In genomic region chr16:24964311-24964710, GRCm38 (mm10) we compare ENCODE assay signal across 34 mouse cellular contexts.
DNase-seq lines count a peak whose midpoint lies in the region; ATAC-seq lines count a peak whose summit lies in the region.
"Had no signal": no experiment of that assay in that cellular context is flagged by ENCODE, and none has a peak within 500 bp of the region (broad histone marks: within the 10 kb centered on the region; RNA-seq: fewer than 3 reads in every experiment).

No protein-coding gene starts in this region.

- intact Hi-C loops in left cerebral cortex, postnatal 25 days (cut with DNase I) = loop anchor here (5.0 kb wide), 1 partner anchor 348 kb away; no protein-coding TSS in a partner anchor

- H3K9ac ChIP-seq in heart, embryonic 12.5 days = no peak overlapping the region
- H3K9ac ChIP-seq: embryonic facial prominence, embryonic 12.5 days; heart, embryonic 13.5 days; intestine, embryonic 15.5 days; limb, embryonic 13.5 days; liver, embryonic 12.5 days; liver, postnatal 0 days; neural tube, embryonic 15.5 days; stomach, embryonic 15.5 days had no signal

- H3K4me3 ChIP-seq in heart, embryonic 12.5 days = no peak overlapping the region
- H3K4me3 ChIP-seq: embryonic facial prominence, embryonic 12.5 days; heart, embryonic 13.5 days; hindbrain, embryonic 10.5 days; intestine, embryonic 15.5 days; left cerebral cortex, adult 2 months; limb, embryonic 13.5 days; liver, embryonic 12.5 days; neural tube, embryonic 15.5 days; stomach, embryonic 15.5 days had no signal

- H3K27me3 ChIP-seq in heart, embryonic 12.5 days (replicated peaks) = no peaks in the 10 kb centered on the region
- H3K27me3 ChIP-seq: embryonic facial prominence, embryonic 12.5 days; heart, embryonic 13.5 days; intestine, embryonic 15.5 days; limb, embryonic 13.5 days; liver, embryonic 12.5 days; neural tube, embryonic 15.5 days; stomach, embryonic 15.5 days had no signal

- 85% methylated on average over 1 of the region's 1 CpGs for WGBS in heart, embryonic 12.5 days

- H3K4me2 ChIP-seq in heart, embryonic 12.5 days = no peak overlapping the region
- H3K4me2 ChIP-seq: embryonic facial prominence, embryonic 12.5 days; heart, embryonic 13.5 days; intestine, embryonic 15.5 days; limb, embryonic 13.5 days; liver, embryonic 12.5 days; neural tube, embryonic 15.5 days; stomach, embryonic 15.5 days had no signal

- H3K9me3 ChIP-seq in heart, embryonic 12.5 days (replicated peaks) = no peaks in the 10 kb centered on the region
- H3K9me3 ChIP-seq: embryonic facial prominence, embryonic 12.5 days; heart, embryonic 13.5 days; hindbrain, embryonic 10.5 days; intestine, embryonic 15.5 days; limb, embryonic 13.5 days; liver, embryonic 12.5 days; neural tube, embryonic 15.5 days; stomach, embryonic 15.5 days had no signal

- ATAC-seq in megakaryocyte, adult 5-6 weeks (ENCODE audit: poor library complexity, severe bottlenecking) = peak; percentile 88
- ATAC-seq in heart, embryonic 12.5 days (ENCODE audit: insufficient number of reproducible peaks, low FRiP score) = no peak
- ATAC-seq: forebrain, embryonic 14.5 days; hindbrain, embryonic 16.5 days; intestine, embryonic 15.5 days; liver, embryonic 12.5 days; liver, postnatal 0 days; lung, postnatal 0 days had no signal

- peaks cover 12% of the 10 kb centered on the region for H3K4me1 ChIP-seq in heart, embryonic 12.5 days (replicated peaks)
- H3K4me1 ChIP-seq: hindbrain, embryonic 10.5 days; intestine, embryonic 15.5 days; limb, embryonic 13.5 days; liver, embryonic 12.5 days; stomach, embryonic 15.5 days had no signal

- DNase-seq in 416B (ENCODE audit: low read depth) = peak; percentile 82
- DNase-seq in A20 (ENCODE audit: low read depth, low spot score) = peak; percentile 72
- DNase-seq in c-Kit-positive CD71-negative TER-119-negative erythroid progenitor cells, embryonic 14.5 days (ENCODE audit: low read depth) = peak; percentile 28
- no peak for DNase-seq in thymus, adult 18-20 months
- no peak for DNase-seq in kidney, adult 9 months
- no peak for DNase-seq in left cerebral cortex, postnatal 25 days (ENCODE audit: low spot score in 2 of 2)
- DNase-seq: adrenal gland, postnatal 25 days; cerebellum, adult 8-10 months; cerebellum, postnatal 25 days; embryo, embryonic 11 days; gastrocnemius, postnatal 25 days; heart, adult 18-20 months; heart, postnatal 10 days; kidney, adult 8-10 months; kidney, postnatal 10 days; liver, postnatal 0 days; midbrain, embryonic 14.5 days; right cerebral cortex, adult 18-20 months; right cerebral cortex, postnatal 4 days; thymus, postnatal 14 days had no signal

- H3K27ac ChIP-seq in heart, embryonic 12.5 days (ENCODE audit: poor library complexity, severe bottlenecking) = no peak overlapping the region
- H3K27ac ChIP-seq: embryonic facial prominence, embryonic 12.5 days; heart, embryonic 13.5 days; hindbrain, embryonic 10.5 days; intestine, embryonic 15.5 days; left cerebral cortex, adult 2 months; limb, embryonic 13.5 days; liver, embryonic 12.5 days; neural tube, embryonic 15.5 days; stomach, embryonic 15.5 days had no signal

- H3K36me3 ChIP-seq in heart, embryonic 12.5 days = no peaks in the 10 kb centered on the region
- H3K36me3 ChIP-seq: embryonic facial prominence, embryonic 12.5 days; heart, embryonic 13.5 days; hindbrain, embryonic 10.5 days; intestine, embryonic 15.5 days; limb, embryonic 13.5 days; liver, embryonic 12.5 days; neural tube, embryonic 15.5 days; stomach, embryonic 15.5 days had no signal

Comparison
In these comparisons a context has a peak if more than half of its experiments do, and no peak if none do; other contexts are left out.
1. DNase-seq: peak in 416B (single experiment), A20 (single experiment) and c-Kit-positive CD71-negative TER-119-negative erythroid progenitor cells, embryonic 14.5 days (single experiment); none in thymus, adult 18-20 months (0 of 2), kidney, adult 9 months (single experiment) and left cerebral cortex, postnatal 25 days (0 of 2).